Mouse (Mus musculus) cerebral cortex, adult 2 months (tissue): ENCODE measurements around the gene Rnf213.

Experiments used
- WGBS: fragments of 180-500 bp; shearing (Covaris S2); methylation state at CpG from one replicate; pipeline ENCODE4 v1.1.7; 2018; 5-methylcytosine and 5-hydroxymethylcytosine counted together

The Rnf213 gene

DNA sequence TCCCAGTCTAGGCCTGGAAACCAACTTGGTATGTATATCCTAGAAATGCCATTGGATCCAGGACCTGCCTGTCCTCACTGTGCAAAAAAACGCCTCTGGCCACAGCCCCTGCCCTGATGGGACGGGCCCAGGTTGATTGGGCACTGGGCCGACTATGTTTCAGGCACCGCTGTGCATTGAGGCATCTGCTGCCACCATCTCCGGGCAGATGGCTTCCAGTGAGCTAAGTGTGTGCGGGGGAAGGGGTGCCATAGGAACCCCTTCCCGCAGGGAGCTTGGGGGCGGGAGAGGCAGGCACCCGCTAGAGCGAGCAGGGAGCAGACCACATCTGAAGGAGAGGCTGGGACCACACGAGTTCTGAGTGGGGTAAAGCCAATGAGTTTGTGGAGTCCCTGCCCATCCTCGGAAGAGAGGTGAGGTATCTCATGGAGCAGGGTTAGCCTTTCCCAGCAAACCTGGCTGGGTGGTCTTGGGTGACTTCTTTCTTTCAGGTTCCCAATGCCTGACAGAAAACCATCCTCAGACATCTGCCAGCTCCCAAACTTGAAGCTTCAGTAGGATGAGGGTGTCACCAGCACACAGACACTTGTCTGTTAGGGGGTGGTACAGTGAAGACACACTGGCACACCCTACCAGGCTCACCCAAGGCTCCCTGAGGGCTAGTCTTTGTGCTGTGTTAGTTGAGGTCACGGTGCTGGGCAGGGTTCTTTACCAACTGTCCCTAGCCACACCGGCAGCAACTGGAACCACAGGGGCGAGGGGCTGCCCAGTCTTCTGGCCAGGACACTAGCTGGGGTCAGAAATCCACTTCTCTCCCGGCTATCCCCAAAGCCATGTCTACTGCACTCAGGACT, 123.2 kb downstream of the Rnf213 start:
- 66% methylated on average over 16 of the region's 16 CpGs for WGBS

GRCm38 (mm10) chr11:119516677-119517361, 123.9 kb downstream of the Rnf213 start:
- WGBS, result 55% methylated on average over 12 of the region's 12 CpGs

GRCm38 (mm10) chr11:119519387-119519786, 126.5 kb downstream of the Rnf213 start:
- WGBS, result 100% methylated on average over 1 of the region's 1 CpGs

GRCm38 (mm10) chr11:119520005-119520712, 127.3 kb downstream of the Rnf213 start:
- WGBS, result 39% methylated on average over 5 of the region's 5 CpGs

DNA sequence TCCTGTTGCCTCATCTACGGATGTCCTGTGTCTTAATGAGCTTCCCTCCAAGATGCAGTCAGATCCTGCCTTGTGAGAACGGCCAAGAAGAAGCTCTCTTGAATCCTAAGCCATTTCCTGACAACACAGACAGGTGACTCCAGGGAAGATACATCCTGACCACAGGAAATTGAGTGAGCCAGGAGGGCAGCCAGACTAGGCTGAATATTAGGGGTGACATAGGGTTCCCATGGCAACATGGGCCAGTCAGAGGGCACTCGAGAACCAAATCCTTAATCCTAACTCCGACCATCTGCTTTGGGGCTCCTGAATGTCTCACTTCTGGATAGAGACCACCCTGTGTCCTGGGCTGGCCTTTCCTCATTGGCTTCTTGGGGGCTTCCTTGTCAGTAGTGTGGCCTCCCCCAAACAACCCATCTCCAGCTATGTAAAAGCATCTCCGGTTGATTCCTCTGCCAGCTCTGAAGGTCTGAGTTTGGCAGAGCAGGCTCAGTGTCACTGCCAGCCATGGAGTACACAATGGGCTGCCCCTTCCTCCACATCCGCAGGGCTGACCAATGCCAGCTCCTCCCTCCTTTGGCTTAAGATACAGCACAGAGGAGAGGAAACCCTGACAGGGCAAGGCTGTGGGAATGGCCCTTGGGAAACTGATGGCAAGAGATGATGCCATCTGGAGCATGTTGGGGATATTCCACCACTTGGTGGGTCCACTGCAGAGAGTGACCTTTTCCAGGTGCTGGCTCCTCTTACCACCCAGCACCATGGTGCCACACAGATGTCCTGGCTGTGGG, 129.2 kb downstream of the Rnf213 start:
- WGBS, result 76% methylated on average over 6 of the region's 6 CpGs

DNA sequence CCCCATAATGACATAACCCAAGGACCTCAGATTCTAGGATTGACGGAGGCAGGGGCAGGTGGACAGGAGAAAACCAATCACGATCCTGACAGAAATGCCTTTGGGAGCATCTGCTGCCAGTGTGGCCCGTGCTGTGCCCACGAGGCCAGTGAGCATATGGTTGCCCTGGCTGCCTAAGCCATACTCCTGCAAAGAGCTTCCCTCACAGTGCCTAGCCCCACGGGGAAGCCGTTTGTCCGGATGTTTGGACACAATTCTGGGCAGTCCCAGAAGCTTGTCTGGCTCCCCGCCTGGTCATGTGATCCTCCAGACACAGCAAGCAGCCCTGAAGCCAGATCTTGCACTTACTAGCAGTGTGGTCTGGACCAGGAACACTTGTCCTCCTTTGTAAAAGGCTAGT, 129.9 kb downstream of the Rnf213 start:
- 46% methylated on average over 8 of the region's 8 CpGs for WGBS

DNA sequence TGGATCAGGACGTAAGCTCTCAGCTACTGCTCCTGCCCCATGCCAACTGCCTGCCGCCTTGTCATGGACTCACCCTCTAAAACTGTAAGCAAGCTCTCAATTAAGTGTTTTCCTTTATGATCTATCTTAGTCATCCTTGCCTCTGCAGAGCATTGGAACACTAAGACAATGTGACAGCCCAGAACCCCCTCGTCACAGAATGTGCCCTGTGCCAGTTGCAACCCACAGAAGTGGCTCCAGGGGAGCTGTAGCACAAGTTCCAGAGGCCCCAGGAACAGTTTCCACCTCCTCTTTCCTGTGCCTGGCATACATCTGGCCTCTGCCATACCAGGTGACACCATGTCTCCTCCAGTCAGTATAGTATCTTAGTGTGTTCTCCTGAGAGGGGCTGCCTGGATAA, 130.5 kb downstream of the Rnf213 start:
- WGBS, result 71% methylated on average over 3 of the region's 3 CpGs

DNA sequence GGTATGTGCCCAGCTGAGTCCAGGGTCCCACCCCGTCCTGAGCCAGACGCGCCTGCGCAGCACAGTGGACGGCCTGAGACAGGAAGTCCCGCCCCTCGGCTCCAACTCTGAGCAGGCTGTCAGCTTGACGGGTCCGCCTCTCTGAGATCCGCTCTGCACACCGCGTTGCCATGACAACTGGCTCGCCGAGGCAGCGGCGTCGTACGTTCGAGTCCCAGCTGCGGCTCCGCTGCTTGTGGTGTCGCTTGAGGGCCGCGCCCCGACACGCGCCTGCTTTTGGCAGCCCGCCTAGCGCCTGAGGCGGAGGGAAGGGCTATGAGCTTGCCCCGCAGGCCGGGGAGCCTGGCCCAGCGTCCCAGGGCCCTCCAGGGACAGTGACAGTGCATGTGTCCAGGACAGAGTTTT, 131.6 kb downstream of the Rnf213 start:
- 2% methylated on average over 33 of the region's 33 CpGs for WGBS

- 69% methylated on average over 14 of the region's 14 CpGs for WGBS
Observed at GRCm38 (mm10) chr11:119526068-119526966, 133.4 kb downstream of the Rnf213 start.

DNA sequence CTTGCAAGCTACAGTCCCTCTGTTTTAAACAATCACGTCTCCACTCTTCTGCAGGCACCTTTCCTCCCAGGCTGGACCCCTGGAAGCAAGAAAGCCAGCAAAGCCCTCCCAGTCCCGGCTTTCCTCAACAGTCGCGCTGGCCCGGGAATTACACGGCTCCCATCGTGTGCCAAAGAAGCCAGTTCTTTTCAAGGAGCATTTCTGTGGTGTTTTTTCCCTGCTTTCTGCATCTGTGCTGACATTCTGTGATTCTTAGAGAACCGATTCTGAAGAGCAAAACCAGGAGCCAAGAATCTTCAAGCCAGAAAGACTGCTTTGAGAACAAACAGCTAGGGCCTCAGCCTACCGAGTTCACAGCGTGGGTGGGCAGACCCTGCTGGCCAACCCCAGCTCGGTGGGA, 136.0 kb downstream of the Rnf213 start:
- 24% methylated on average over 11 of the region's 11 CpGs for WGBS

DNA sequence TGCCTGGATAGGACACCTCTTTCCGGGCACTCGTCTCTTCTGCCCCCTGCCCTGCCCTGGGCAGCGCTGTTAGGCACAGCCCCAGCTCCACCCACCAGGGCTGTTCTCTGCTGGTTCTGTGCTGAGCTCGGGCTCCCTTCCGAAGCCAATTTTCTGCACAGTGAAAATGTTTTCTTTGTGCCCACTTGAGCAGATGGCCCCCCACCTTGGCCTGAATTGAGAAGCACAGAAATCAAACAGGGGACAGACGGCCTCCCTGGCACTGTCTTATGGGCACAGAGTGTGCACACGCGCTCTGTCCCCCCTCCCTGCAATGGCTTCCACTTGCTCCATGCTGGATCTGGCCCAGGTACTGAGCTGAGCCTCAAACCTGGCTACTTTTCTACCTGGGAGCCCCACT, 139.6 kb downstream of the Rnf213 start:
- 30% methylated on average over 8 of the region's 8 CpGs for WGBS

DNA sequence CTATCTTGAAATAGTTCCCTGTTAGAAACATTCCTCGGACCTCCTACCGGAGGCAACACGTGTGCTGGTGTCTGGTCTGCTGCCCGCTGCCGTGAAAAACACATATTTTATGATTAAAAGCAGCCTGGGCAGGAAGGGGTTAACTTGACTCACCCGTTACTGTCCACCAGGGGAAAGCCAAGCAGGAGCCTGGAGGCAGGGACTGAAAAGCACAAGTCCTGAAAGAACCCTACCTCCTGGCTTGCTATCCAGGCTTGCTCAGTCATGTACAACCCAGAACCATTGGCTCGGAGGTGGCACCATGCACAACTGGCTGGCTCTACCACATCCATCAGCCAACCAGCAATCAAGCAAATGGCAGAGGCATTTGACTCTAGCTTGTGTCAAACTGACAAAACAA, 140.8 kb downstream of the Rnf213 start:
- WGBS, result 68% methylated on average over 7 of the region's 7 CpGs
